Mouse (Mus musculus) left cerebral cortex, postnatal 10 days (tissue): ENCODE data around the gene Ppa2. TPM values are rescaled to one million over a fixed set of nuclear protein-coding genes. Genes with fewer than 3 reads are reported as not detected.

Experiments used
- DNase-seq, 2 experiments: peaks; one replicate each; pipeline ENCODE4 v3.0.0; 2021 to 2022; ENCODE audit warnings: low spot score in 2 of 2, mixed read lengths in 1 of 2; ENCODE audit errors: extremely low spot score in 1 of 2
- intact Hi-C: fragments of 180-260 bp; cut with DNase I; formaldehyde crosslinking; loops from one replicate; pipeline ENCODE4 v1.15.1; 2025
- total RNA-seq, 2 experiments: library from RNA; stranded (reverse); gene quantifications; 2 replicates each; pipeline ENCODE4 v1.2.3; 2021

Gene Ppa2
- total RNA-seq = 10 to 100 TPM; 48.2 to 53.9 TPM

- DNase-seq = peak; percentile 73 to 89
- intact Hi-C loops = no loop called here
These were observed at the start of gene Ppa2 for GRCm38 (mm10) chr3:133309954-133310808. TSS of gene Ppa2 (plus strand) at chr3:133310110.

- peak; percentile 58 to 83 for DNase-seq
- intact Hi-C loops = loop anchor here (10.0 kb wide), 1 partner anchor 137 kb away; no protein-coding TSS in a partner anchor
These were observed 38.0 kb upstream of the Ppa2 start for GRCm38 (mm10) chr3:133271887-133272286.

- intact Hi-C loops = no loop called here
- no peak for DNase-seq
These were observed 25.3 kb upstream of the Ppa2 start for GRCm38 (mm10) chr3:133284587-133284986.

GRCm38 (mm10) chr3:133288795-133289194 lies 21.1 kb upstream of the Ppa2 start:
- DNase-seq = no peak
- intact Hi-C loops = no loop called here

GRCm38 (mm10) chr3:133304328-133304727 lies 5.6 kb upstream of the Ppa2 start:
- intact Hi-C loops = no loop called here

GRCm38 (mm10) chr3:133308361-133308760 lies 1.5 kb upstream of the Ppa2 start:
- DNase-seq = no peak
- intact Hi-C loops = no loop called here

More at GRCm38 (mm10) chr3:133304328-133304727, 5.6 kb upstream of the Ppa2 start:
- no peak for DNase-seq

- intact Hi-C loops = no loop called here
- DNase-seq = no peak
These were observed 551 bp upstream of the Ppa2 start for GRCm38 (mm10) chr3:133309359-133309758.

- intact Hi-C loops = no loop called here
- DNase-seq = no peak
These were observed 884 bp downstream of the Ppa2 start for GRCm38 (mm10) chr3:133310809-133311179.

GRCm38 (mm10) chr3:133312331-133312730 lies 2.4 kb downstream of the Ppa2 start:
- no peak for DNase-seq
- intact Hi-C loops = no loop called here

- no peak for DNase-seq
These were observed 2.9 kb downstream of the Ppa2 start for GRCm38 (mm10) chr3:133312850-133313249.

GRCm38 (mm10) chr3:133313491-133314199 lies 3.7 kb downstream of the Ppa2 start:
- no peak for DNase-seq
- intact Hi-C loops = no loop called here

More at GRCm38 (mm10) chr3:133312850-133313249, 2.9 kb downstream of the Ppa2 start:
- intact Hi-C loops = no loop called here

- intact Hi-C loops = no loop called here
- DNase-seq = peak; percentile 56 to 74
These were observed 4.6 kb downstream of the Ppa2 start for GRCm38 (mm10) chr3:133314475-133314874.

GRCm38 (mm10) chr3:133315011-133315410 lies 5.1 kb downstream of the Ppa2 start:
- intact Hi-C loops = no loop called here
- DNase-seq = no peak

GRCm38 (mm10) chr3:133315647-133316046 lies 5.7 kb downstream of the Ppa2 start:
- intact Hi-C loops = no loop called here
- DNase-seq = no peak

- no peak for DNase-seq
- intact Hi-C loops = no loop called here
These were observed 7.9 kb downstream of the Ppa2 start for GRCm38 (mm10) chr3:133317845-133318244.

GRCm38 (mm10) chr3:133318596-133318995 lies 8.7 kb downstream of the Ppa2 start:
- intact Hi-C loops = no loop called here

GRCm38 (mm10) chr3:133319795-133320194 lies 9.9 kb downstream of the Ppa2 start:
- DNase-seq = no peak
- intact Hi-C loops = no loop called here

More at GRCm38 (mm10) chr3:133318596-133318995, 8.7 kb downstream of the Ppa2 start:
- DNase-seq = no peak

GRCm38 (mm10) chr3:133320313-133320712 lies 10.4 kb downstream of the Ppa2 start:
- intact Hi-C loops = no loop called here
- no peak for DNase-seq

GRCm38 (mm10) chr3:133321928-133322327 lies 12.0 kb downstream of the Ppa2 start:
- no peak for DNase-seq
- intact Hi-C loops = no loop called here

GRCm38 (mm10) chr3:133322552-133322951 lies 12.6 kb downstream of the Ppa2 start:
- no peak for DNase-seq
- intact Hi-C loops = no loop called here
